Mouse (Mus musculus) layer of hippocampus, postnatal 14 days (tissue): ENCODE data around the gene Map4k1. TPM values are rescaled to one million over a fixed set of nuclear protein-coding genes. Genes with fewer than 3 reads are reported as not detected.

Experiments
- DNase-seq, 2 experiments: peaks; one replicate each; pipeline ENCODE4 v3.0.0; 2021 to 2022; ENCODE audit warnings: low spot score in 2 of 2, mixed read lengths in 1 of 2
- total RNA-seq, 2 experiments: library from RNA; stranded (reverse); gene quantifications; 2 replicates each; pipeline ENCODE4 v1.2.3; 2021

The Map4k1 gene
- total RNA-seq, 2 experiments from 2014 or later: 2.7 to 4.1 TPM

DNA sequence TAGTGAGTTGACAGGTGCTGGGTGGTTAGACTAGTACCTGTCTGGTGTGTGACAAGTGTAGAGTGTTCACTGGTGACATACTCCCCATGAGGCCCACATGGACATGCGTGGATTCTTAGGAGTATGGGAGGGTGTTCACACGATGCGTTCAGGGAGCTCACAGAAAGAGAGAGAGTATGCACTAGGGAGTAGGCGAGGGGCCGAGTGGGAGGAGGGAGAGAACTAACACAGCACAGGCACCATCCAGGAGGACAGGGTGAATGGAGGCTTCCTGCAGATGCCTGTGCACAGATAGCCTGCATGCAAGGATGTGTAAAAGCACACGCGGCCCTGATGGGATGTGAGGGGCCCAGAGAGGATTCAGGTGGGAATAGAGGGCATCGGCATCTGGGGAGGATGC lies 40.6 kb downstream of the Map4k1 start:
- DNase-seq: no peak

- DNase-seq: no peak
These were observed 41.7 kb downstream of the Map4k1 start for GRCm38 (mm10) chr7:29023514-29023913.

- no peak for DNase-seq
These were observed 43.7 kb downstream of the Map4k1 start for GRCm38 (mm10) chr7:29025566-29025965.

- no peak for DNase-seq
These were observed 44.3 kb downstream of the Map4k1 start for GRCm38 (mm10) chr7:29026195-29026594.

DNA sequence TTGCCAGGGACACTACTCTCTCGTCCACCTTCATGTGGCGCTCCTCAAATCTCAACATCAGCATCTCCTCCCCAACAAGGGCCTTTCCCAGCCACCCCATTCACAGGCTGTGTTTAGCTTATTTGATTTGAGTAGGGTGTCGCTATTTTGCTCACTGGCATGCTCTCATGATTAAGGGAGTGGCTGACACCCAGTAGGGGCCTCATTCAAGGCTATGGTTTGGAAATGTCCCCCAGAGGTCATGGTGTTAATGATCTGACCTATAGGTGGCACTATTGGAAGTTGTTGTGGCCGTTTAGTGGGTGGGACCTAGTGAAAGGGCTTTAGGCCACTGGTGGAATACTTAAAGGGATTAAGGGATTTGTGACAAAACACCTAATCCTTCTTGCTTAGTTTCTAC lies 45.0 kb downstream of the Map4k1 start:
- no peak for DNase-seq

DNA sequence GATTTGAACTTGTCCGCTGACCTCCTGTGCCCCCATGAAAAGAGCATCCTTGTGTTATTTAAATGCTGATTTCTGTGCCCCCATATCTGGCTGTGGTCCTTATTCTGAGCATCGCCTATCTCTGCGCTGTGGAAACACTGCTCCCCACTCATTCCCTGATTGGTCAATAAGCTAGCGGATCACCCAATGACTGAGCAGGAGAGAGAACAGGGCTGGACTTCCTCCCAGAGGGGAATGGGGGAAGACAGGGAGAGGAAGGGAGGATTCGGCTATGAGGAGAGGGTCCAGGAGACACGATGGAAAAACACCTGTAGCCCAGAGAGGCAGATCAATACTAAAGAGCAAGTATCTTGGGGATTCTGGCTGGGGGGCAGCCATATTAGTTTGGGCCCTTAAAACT lies 46.9 kb downstream of the Map4k1 start:
- DNase-seq: no peak

GRCm38 (mm10) chr7:29029690-29030656 lies 48.1 kb downstream of the Map4k1 start:
- DNase-seq: no peak

DNA sequence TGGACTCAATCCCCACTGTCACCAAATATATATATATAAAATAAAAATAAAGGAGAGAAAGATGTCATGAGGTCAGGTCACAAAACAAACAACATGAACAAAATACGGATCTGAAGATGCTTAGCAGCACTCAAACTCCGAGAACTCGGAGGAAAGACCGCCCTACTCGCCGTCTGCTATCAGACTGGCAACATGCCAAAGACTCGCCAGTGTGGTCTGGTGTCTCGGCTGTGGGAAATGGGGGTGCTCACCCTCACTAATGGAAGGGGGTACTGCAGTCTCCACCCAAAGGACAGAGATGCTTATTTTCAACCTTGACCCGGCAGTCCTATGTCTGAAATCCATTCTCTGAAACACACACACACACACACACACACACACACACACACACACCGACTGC lies 49.8 kb downstream of the Map4k1 start:
- no peak for DNase-seq

DNA sequence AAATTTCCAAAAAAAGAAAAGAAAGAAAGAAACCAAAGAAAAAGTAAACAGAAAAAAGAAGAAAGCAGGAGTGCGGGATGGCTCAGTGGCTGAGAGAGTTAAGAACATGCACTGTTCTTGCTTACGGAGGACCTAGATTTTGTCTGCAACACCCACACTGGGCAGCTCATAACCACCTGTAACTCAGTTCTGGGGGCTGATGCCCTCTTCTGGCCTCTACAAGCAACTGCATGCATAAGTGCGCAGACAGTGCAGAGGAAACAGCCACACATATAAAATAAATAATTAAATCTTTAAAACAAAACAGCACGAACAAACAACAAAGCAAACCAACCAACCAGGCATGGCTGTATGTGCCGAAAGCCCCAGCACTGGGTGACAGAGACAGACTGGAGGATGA lies 50.8 kb downstream of the Map4k1 start:
- no peak for DNase-seq

DNA sequence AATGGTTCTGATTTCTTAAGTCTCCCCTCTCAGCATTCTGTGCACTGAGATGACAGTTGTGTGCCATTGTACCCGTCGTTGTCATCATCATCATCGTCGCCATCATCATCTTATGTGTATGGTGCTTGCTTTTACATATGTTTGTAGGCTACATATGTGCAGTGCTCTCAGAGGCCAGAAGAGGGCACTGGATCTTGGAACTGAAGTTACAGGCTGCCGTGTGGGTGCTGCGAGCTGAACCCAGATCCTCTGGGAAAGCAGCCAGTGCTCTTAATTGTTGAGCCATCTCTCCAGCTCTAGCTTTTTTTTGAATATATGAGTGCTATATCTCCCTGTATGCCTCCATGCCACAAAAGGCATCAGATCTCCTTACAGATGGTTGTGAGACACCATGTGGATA lies 55.4 kb downstream of the Map4k1 start:
- DNase-seq: no peak

- peak; percentile 92 to 94 for DNase-seq
These were observed 57.7 kb downstream of the Map4k1 start for GRCm38 (mm10) chr7:29039604-29039984.

DNA sequence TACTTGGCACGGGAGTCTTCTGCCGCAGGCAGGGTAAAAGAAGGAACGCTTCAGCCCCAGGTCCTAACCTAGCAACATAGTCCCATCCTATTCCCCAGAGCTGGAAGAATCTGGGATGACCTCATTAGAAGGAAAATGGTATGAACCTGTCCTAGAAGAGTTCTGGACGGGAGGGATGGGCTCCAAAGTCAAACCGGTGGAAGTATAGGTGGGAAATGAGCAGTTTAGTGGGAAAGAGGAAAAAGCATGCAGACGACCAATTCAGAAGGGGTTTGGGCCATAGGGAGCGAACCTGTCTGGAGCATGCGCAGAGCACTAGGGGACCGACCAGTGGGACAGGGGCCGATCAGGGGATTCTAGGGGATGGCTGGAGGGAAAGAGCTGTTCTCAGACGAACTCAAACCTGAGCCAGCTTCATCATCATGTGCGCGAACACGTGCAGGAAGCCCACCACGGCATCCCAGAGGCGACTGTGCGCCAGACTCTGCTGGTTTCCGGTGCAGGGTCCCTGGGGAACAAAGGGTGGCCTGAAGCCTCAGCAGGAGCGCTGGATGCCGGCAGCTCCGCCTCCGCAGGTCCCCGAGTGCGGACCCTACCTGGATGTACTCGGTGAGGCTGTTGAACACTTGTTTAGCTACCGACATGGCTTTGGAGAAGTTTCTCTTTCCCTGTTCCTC lies 58.3 kb downstream of the Map4k1 start:
- no peak for DNase-seq

DNA sequence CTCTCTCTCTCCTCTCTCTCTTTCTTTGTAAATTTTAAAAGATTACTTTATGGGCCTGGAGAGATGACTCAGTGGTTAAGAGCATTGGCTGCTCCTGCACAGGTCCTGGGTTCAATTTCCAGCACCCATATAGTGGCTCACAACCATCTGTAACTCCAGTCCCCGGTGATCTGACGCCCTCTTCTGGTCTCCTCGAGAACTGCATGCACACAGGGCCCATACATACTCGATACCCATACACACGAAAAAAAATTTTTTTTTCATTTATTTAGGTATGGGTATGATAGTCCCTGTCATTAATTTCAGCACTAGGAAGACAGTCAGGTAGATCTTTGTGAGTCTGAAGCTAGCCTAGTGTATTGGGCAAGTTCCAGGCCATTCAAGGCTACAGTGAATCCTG lies 59.3 kb downstream of the Map4k1 start:
- no peak for DNase-seq

DNA sequence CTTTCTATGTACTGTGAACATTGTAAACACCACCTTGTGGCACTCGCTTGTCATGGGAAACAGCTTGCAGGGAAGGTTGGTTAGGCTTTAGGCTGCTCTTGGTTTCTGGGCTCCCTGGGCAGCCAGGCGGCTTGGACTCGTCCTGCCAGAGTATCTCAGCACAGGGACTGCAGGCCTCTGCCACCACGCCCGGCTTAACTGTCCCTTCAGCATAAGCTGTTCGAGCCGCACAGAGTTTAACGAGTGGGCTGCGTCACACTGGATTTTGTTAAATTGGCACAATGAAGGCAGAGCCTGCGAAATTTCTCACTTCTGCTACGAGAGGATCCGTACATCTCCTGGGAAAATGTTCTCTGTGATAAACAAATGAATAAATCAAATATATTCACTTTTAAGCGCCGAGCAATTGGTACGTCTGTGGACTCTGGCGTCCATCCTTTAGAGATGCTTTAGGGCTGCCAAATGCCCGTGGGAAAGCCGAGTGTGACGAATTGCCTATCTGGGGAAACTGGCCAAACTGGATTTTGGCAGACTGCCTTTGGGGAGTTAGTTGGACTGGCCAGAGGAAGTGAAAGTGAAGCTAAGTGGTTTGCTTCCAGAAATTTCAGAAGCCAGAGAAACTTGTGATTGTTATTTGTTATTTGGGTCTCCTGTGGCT lies 61.3 kb downstream of the Map4k1 start:
- peak; percentile 57 to 74 for DNase-seq

DNA sequence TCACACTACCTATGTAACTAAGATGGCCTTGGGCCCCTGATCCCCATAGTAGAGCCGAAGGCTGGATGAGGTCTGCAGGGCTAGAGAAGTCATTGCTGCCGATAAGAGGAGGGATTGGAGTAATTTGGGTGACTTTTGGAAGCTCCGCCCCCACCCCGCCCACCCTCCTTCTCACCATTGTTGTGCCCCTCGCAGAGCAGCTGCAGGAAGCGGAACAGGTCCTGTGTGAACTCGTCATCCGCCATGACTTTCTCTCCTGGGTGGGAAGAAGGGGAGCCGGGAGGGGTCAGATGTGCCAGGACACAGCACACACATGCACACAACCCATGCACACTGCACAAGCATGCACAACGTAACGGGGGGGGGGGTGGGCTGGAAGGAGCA lies 61.8 kb downstream of the Map4k1 start:
- no peak for DNase-seq

DNA sequence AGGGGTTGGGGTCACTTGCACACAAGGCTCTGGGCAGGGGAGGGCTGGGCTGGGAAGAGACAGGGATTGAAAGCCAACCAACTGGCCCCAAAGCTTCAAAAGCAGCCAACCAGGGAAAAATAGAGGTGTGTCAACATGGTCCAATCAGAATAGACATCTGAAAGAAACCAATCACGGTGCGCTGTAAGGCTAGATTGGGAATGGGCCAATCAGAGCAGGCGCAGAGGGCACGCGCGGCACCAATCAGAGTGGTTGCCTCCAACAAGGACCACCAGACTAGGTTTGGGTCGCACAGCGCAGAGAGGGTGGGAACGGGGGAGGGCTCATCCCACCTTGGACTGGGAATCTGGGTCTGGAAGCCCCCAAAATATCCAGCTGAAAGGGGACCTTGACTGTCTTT lies 62.5 kb downstream of the Map4k1 start:
- DNase-seq: no peak

DNA sequence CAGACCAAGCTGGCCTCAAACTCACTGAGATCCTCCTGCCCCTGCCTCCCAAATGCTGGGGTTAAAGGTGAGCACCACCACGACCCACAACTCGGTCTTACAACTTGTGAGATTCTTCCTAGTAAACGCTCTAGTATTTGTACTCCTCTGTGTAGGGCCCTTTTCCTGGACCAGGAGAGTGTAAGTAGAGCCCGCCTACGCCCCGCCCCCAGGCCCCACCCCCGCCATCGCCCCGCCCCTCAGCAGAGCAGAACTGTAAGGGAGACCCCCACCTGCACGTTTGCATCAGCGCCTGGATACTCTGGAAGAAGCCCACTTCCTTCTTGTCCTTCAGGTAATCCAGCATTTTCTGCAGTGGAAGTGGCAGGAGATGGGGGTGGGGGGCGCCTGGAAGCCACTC lies 64.7 kb downstream of the Map4k1 start:
- DNase-seq: no peak

DNA sequence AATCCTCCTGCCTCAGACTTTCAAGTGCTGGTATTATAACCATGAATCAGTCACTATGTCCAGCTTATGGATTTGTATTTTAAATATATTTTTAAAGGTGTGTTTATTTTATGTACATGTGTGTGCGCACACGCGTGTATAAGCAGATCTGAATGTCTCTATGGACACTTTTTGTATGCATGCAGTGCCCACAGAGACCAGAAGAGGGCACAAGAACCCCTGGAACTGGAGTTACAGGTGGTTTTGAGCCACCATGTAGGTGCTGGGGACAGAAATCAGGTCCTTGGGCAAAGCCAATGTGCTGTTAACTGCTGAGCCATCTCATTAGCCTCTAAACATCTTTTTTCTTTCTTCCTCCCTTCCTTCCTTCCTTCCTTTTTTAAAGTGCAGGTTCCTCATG lies 66.2 kb downstream of the Map4k1 start:
- no peak for DNase-seq

GRCm38 (mm10) chr7:29048615-29049014 lies 66.8 kb downstream of the Map4k1 start:
- DNase-seq: no peak

GRCm38 (mm10) chr7:29050797-29051196 lies 68.9 kb downstream of the Map4k1 start:
- DNase-seq: peak; percentile 38 to 75

- DNase-seq: no peak
These were observed 71.0 kb downstream of the Map4k1 start for GRCm38 (mm10) chr7:29052821-29053220.
